Mouse (Mus musculus) hindbrain, embryonic 14.5 days (tissue): ENCODE data around the gene Dnaaf1. TPM values are rescaled to one million over a fixed set of nuclear protein-coding genes. Genes with fewer than 3 reads are reported as not detected.
A peak's percentile ranks its signal among the peaks of the same experiment; 100 is the strongest.

Experiments
- ATAC-seq: fragments of 200-750 bp; cut with Nextera tagmentation; 2 replicates; pipeline ENCODE4 v1.8.0; 2017; ENCODE audit warnings: moderate number of reproducible peaks, mild to moderate bottlenecking, moderate TSS enrichment, moderate library complexity; ENCODE audit not compliant: low FRiP score
- DNase-seq: peaks from one replicate; pipeline ENCODE4 v3.0.0-alpha.2; 2015; ENCODE audit warnings: low spot score
- H3K27ac ChIP-seq: fragments of 300-500 bp; sonication (generic); 2 replicates; pipeline ENCODE4 v1.5.1; 2014; ENCODE audit warnings: mild to moderate bottlenecking, moderate library complexity
- H3K27me3 ChIP-seq: fragments of 300-500 bp; sonication (generic); 2 replicates; pipeline ENCODE4 v1.6.1; 2014; ENCODE audit warnings: mild to moderate bottlenecking, low read length, mixed read lengths; ENCODE audit not compliant: control insufficient read depth, insufficient read depth
- H3K36me3 ChIP-seq: fragments of 300-500 bp; sonication (generic); replicated peaks from 2 replicates; pipeline ENCODE4 v1.6.1; 2014; ENCODE audit not compliant: control insufficient read depth, insufficient read depth
- H3K4me1 ChIP-seq: fragments of 300-500 bp; sonication (generic); replicated peaks from 2 replicates; pipeline ENCODE4 v1.6.1; 2014; ENCODE audit warnings: antibody characterized with exemption, low read length, mixed read lengths; ENCODE audit not compliant: control insufficient read depth, insufficient read depth
- H3K4me2 ChIP-seq: fragments of 300-500 bp; sonication (generic); replicated peaks from 2 replicates; pipeline ENCODE4 v1.6.1; 2014; ENCODE audit warnings: mild to moderate bottlenecking, moderate library complexity
- H3K4me3 ChIP-seq: fragments of 300-500 bp; sonication (generic); replicated peaks from 2 replicates; pipeline ENCODE4 v1.5.1; 2014; ENCODE audit warnings: mild to moderate bottlenecking, low read length
- H3K9ac ChIP-seq: fragments of 300-500 bp; sonication (generic); 2 replicates; pipeline ENCODE4 v1.6.1; 2014
- H3K9me3 ChIP-seq: fragments of 300-500 bp; sonication (generic); 2 replicates; pipeline ENCODE4 v1.6.1; 2016; ENCODE audit warnings: low read length; ENCODE audit not compliant: control insufficient read depth
- WGBS: fragments of 180-500 bp; shearing (Covaris S2); extraction: QIAGEN DNeasy Blood & Tissue Kit; methylation state at CpG from one replicate; pipeline ENCODE4 v1.1.7; 2014; 5-methylcytosine and 5-hydroxymethylcytosine counted together
- polyA plus RNA-seq: library from polyadenylated mRNA; unstranded; fragments of >200 nt; fragmentation: Nextera tagmentation; extraction: Ambion mirVana; gene quantifications from 2 replicates; pipeline ENCODE4 v1.2.1, GENCODE M21; 2014

Gene Dnaaf1
- 0.51 and 0.53 TPM in 2 replicates for polyA plus RNA-seq

GRCm38 (mm10) chr8:119574437-119575365 lies at the start of gene Dnaaf1, which contains the start of gene Hsdl1:
TSS of gene Dnaaf1 (plus strand) at chr8:119575235.
TSS of gene Hsdl1 (minus strand) at chr8:119575183.
- Histone ChIP-seq H3K36me3 (no peaks in the 10 kb centered on the region), H3K4me3 (peak within 1 kb of the TSS; percentile 58), H3K9ac (peak within 1 kb of the TSS; percentile 71), H3K27ac (peak within 1 kb of the TSS; percentile 72), H3K27me3 (0 out of 2 replicates have a peak, but pooled peaks cover 6% of the 10 kb centered on the region), H3K9me3 (no peaks in the 10 kb centered on the region), H3K4me2 (peak within 1 kb of the TSS; percentile 69), H3K4me1 (peaks cover 14% of the 10 kb centered on the region)
- under 1% methylated on average over 91 of the region's 97 CpGs for WGBS
- peak; percentile 93 for DNase-seq
- peak; percentile 88 for ATAC-seq

DNA sequence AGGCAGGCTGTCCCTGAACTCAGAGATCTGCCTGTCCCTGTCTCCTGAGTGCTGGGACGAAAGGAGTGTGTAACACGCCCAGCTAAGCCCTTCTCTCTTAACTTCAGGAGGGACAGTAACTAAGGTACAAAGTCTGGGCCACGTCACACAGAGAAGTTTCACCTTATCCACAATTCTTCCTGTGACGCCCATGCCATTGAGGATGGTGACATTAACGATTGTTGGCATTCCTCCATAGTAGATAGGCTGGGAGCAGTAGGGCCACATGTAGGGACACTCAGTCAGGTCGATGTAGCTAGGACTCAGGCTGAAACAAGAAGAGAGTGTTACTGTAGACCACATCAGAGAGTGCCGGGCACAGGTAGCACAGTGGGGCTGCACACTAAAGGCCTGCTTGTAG lies 46.3 kb upstream of the Dnaaf1 start:
- no peak for ATAC-seq
- 95% methylated on average over 7 of the region's 7 CpGs for WGBS
- Histone ChIP-seq H3K9ac (no peak overlapping the region), H3K9me3 (no peaks in the 10 kb centered on the region), H3K4me1 (no peaks in the 10 kb centered on the region), H3K4me2 (no peak overlapping the region), H3K36me3 (peaks cover 99% of the 10 kb centered on the region), H3K4me3 (no peak overlapping the region), H3K27ac (no peak overlapping the region), H3K27me3 (no peaks in the 10 kb centered on the region)
- DNase-seq, result no peak

DNA sequence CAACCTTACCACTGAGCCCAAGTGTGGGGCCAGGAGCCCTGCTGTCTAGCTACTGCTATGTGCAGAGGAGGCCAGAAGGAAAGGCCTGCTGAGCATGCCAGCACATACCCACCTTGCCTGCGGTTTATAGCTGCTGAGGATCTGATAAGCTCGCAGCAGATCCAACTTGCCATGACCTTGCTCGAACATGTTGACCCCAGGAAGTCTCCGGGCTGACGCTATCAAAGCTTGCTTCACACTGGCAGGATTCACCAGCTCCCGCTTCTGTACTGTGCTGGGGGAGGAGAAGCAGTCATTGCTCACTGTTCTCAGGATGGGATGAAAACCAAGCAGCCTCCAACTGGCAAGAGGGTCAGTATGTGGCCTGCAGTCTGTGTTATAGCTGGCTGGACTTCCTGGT lies 44.1 kb upstream of the Dnaaf1 start:
- 92% methylated on average over 6 of the region's 6 CpGs for WGBS
- Histone ChIP-seq H3K4me1 (no peaks in the 10 kb centered on the region), H3K27me3 (no peaks in the 10 kb centered on the region), H3K9me3 (no peaks in the 10 kb centered on the region), H3K9ac (no peak overlapping the region), H3K4me3 (no peak overlapping the region), H3K36me3 (peaks cover 99% of the 10 kb centered on the region), H3K27ac (no peak overlapping the region), H3K4me2 (no peak overlapping the region)
- DNase-seq, result no peak
- no peak for ATAC-seq

DNA sequence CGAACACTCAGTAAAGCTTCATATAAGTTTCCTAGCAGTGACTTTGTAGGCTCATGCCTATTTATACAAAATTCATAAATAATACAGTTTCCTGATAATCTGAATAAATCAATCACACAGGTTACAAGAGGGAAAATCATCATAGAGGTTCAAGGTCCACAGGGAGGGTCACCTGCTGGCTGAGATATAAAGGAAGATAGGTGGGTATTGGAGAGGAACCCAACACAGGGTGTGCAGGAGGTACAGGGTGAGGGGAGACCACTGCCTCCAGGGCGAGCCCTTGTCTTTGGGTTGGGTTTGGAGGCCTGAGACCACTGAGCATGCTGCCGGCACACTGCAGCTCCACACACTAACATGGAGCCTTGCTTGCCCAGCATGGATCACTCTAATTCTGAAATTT lies 43.6 kb upstream of the Dnaaf1 start:
- Histone ChIP-seq H3K9me3 (no peaks in the 10 kb centered on the region), H3K27ac (no peak overlapping the region), H3K4me3 (no peak overlapping the region), H3K4me2 (no peak overlapping the region), H3K9ac (no peak overlapping the region), H3K4me1 (no peaks in the 10 kb centered on the region), H3K27me3 (no peaks in the 10 kb centered on the region), H3K36me3 (peaks cover 100% of the 10 kb centered on the region)
- no peak for ATAC-seq
- no peak for DNase-seq
- WGBS, result 95% methylated on average over 3 of the region's 3 CpGs

- H3K27me3 ChIP-seq, result no peaks in the 10 kb centered on the region
- 88% methylated on average over 9 of the region's 9 CpGs for WGBS
- H3K27ac ChIP-seq, result no peak overlapping the region
- peaks cover 100% of the 10 kb centered on the region for H3K36me3 ChIP-seq
- H3K4me1 ChIP-seq, result no peaks in the 10 kb centered on the region
- no peak overlapping the region for H3K4me3 ChIP-seq
- no peak overlapping the region for H3K9ac ChIP-seq
- ATAC-seq (no peak), DNase-seq (no peak)
- no peak overlapping the region for H3K4me2 ChIP-seq
- no peaks in the 10 kb centered on the region for H3K9me3 ChIP-seq
Observed at GRCm38 (mm10) chr8:119531973-119532372, 43.1 kb upstream of the Dnaaf1 start.

- no peak for ATAC-seq
Observed at GRCm38 (mm10) chr8:119544606-119545005, 30.4 kb upstream of the Dnaaf1 start.

DNA sequence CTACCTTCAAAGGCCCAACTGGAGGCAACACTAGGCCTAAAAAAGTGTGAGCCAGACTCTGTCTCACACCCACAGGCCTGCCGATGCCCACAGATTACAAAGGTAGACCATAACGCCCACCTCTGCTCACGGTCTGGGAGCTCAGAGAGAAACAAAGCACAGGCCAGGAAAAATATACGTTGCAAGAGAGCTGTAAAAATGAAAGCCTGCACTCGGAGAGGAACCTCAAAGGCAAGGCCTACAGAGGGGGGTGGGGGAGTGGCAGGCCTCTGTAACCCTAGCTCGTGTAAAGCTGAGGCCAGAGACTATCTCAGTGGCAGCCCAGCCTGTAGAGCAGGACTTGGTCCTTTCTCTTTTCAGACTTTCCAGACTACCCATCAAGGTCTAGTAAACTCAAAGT lies 29.9 kb upstream of the Dnaaf1 start:
- no peak overlapping the region for H3K27ac ChIP-seq
- WGBS, result 84% methylated on average over 6 of the region's 6 CpGs
- ATAC-seq, result no peak
- no peaks in the 10 kb centered on the region for H3K4me1 ChIP-seq
- no peak overlapping the region for H3K9ac ChIP-seq
- H3K4me2 ChIP-seq, result no peak overlapping the region
- no peaks in the 10 kb centered on the region for H3K27me3 ChIP-seq
- H3K36me3 ChIP-seq, result peaks cover 70% of the 10 kb centered on the region
- no peak overlapping the region for H3K4me3 ChIP-seq
- no peaks in the 10 kb centered on the region for H3K9me3 ChIP-seq
- no peak for DNase-seq

More at GRCm38 (mm10) chr8:119544606-119545005, 30.4 kb upstream of the Dnaaf1 start:
- H3K4me1 ChIP-seq, result no peaks in the 10 kb centered on the region
- WGBS, result 92% methylated on average over 3 of the region's 3 CpGs
- H3K27ac ChIP-seq, result no peak overlapping the region
- H3K4me2 ChIP-seq, result no peak overlapping the region
- no peaks in the 10 kb centered on the region for H3K27me3 ChIP-seq
- no peaks in the 10 kb centered on the region for H3K9me3 ChIP-seq
- DNase-seq, result no peak
- H3K36me3 ChIP-seq, result peaks cover 76% of the 10 kb centered on the region
- H3K9ac ChIP-seq, result no peak overlapping the region
- no peak overlapping the region for H3K4me3 ChIP-seq

- Histone ChIP-seq H3K9ac (no peak overlapping the region), H3K4me1 (no peaks in the 10 kb centered on the region), H3K9me3 (no peaks in the 10 kb centered on the region), H3K36me3 (peaks cover 64% of the 10 kb centered on the region), H3K4me2 (no peak overlapping the region), H3K27ac (no peak overlapping the region), H3K27me3 (no peaks in the 10 kb centered on the region), H3K4me3 (no peak overlapping the region)
- ATAC-seq (no peak), DNase-seq (no peak)
- 93% methylated on average over 6 of the region's 6 CpGs for WGBS
Observed at GRCm38 (mm10) chr8:119545791-119546190, 29.2 kb upstream of the Dnaaf1 start.

GRCm38 (mm10) chr8:119547019-119547691 lies 27.9 kb upstream of the Dnaaf1 start:
- H3K4me3 ChIP-seq, result no peak overlapping the region
- WGBS, result 91% methylated on average over 18 of the region's 18 CpGs
- peaks cover 50% of the 10 kb centered on the region for H3K36me3 ChIP-seq
- H3K27ac ChIP-seq, result no peak overlapping the region
- no peak for ATAC-seq
- no peaks in the 10 kb centered on the region for H3K27me3 ChIP-seq
- no peak overlapping the region for H3K9ac ChIP-seq
- no peak overlapping the region for H3K4me2 ChIP-seq
- DNase-seq, result no peak
- no peaks in the 10 kb centered on the region for H3K9me3 ChIP-seq
- H3K4me1 ChIP-seq, result no peaks in the 10 kb centered on the region
